Mouse (Mus musculus) liver, embryonic 14.5 days (tissue): ENCODE data around the gene Mrps7. TPM values are rescaled to one million over a fixed set of nuclear protein-coding genes. Genes with fewer than 3 reads are reported as not detected.
A peak's percentile ranks its signal among the peaks of the same experiment; 100 is the strongest.

Source experiments
- ATAC-seq: fragments of 200-750 bp; cut with Nextera tagmentation; 2 replicates; pipeline ENCODE4 v1.8.0; 2017; ENCODE audit warnings: moderate number of reproducible peaks, mild to moderate bottlenecking, moderate library complexity; ENCODE audit not compliant: insufficient read depth
- DNase-seq, 3 experiments: peaks; one replicate each; pipeline ENCODE4 v3.0.0-alpha.2; 2012 to 2013; ENCODE audit warnings: low read depth in 3 of 3, low spot score in 3 of 3
- H3K27ac ChIP-seq: fragments of 300-500 bp; sonication (generic); 2 replicates; pipeline ENCODE4 v1.5.1; 2014; ENCODE audit warnings: moderate library complexity, mild to moderate bottlenecking, control low read depth, inconsistent platforms
- H3K27me3 ChIP-seq: fragments of 300-500 bp; sonication (generic); 2 replicates; pipeline ENCODE4 v1.6.1; 2014; ENCODE audit warnings: mild to moderate bottlenecking, low read length, moderate library complexity; ENCODE audit not compliant: control insufficient read depth, insufficient read depth
- H3K36me3 ChIP-seq: fragments of 300-500 bp; sonication (generic); replicated peaks from 2 replicates; pipeline ENCODE4 v1.6.1; 2014; ENCODE audit warnings: low read depth; ENCODE audit not compliant: control insufficient read depth, insufficient read depth
- H3K4me1 ChIP-seq, 2 experiments: fragments of 200-500 bp in 1 of 2; fragments of 300-500 bp in 1 of 2; sonication (generic) in 1 of 2; replicated peaks; 2 replicates each; pipeline ENCODE4 v1.6.1; 2012 to 2014; ENCODE audit warnings: antibody characterized with exemption in 1 of 2, inconsistent platforms in 1 of 2, low read length in 1 of 2; ENCODE audit not compliant: control insufficient read depth in 2 of 2, insufficient read depth in 2 of 2
- H3K4me2 ChIP-seq: fragments of 300-500 bp; sonication (generic); 2 replicates; pipeline ENCODE4 v1.6.1; 2014; ENCODE audit warnings: low read depth, mild to moderate bottlenecking, control low read depth, moderate library complexity
- H3K4me3 ChIP-seq, 2 experiments: fragments of 200-500 bp in 1 of 2; fragments of 300-500 bp in 1 of 2; sonication (generic) in 1 of 2; 2 replicates each; pipeline ENCODE4 v1.5.1; 2012 to 2014; ENCODE audit warnings: low read depth in 2 of 2, low read length in 2 of 2, mild to moderate bottlenecking in 2 of 2, control low read depth in 1 of 2, inconsistent platforms in 1 of 2, moderate library complexity in 1 of 2; ENCODE audit not compliant: insufficient read depth in 1 of 2
- H3K9ac ChIP-seq: fragments of 300-500 bp; sonication (generic); replicated peaks from 2 replicates; pipeline ENCODE4 v1.6.1; 2014; ENCODE audit warnings: mild to moderate bottlenecking, control low read depth, moderate library complexity
- H3K9me3 ChIP-seq: fragments of 300-500 bp; sonication (generic); 2 replicates; pipeline ENCODE4 v1.6.1; 2016; ENCODE audit warnings: low read length, mixed read lengths; ENCODE audit not compliant: control insufficient read depth
- CTCF ChIP-seq: IDR thresholded peaks from 2 replicates; pipeline ENCODE4 v1.5.1; 2016; ENCODE audit warnings: antibody characterized with exemption, low read depth, control low read depth
- EP300 ChIP-seq: IDR thresholded peaks from 2 replicates; pipeline ENCODE4 v1.6.1; 2016; ENCODE audit warnings: antibody characterized with exemption, low read depth
- WGBS: fragments of 180-500 bp; shearing (Covaris S2); extraction: QIAGEN DNeasy Blood & Tissue Kit; methylation state at CpG from one replicate; pipeline ENCODE4 v1.1.7; 2014; ENCODE audit not compliant: insufficient replicate concordance; 5-methylcytosine and 5-hydroxymethylcytosine counted together
- polyA plus RNA-seq, 2 experiments: library from polyadenylated mRNA; depleted of rRNA in 1 of 2; stranded (reverse) in 1 of 2; unstranded in 1 of 2; fragments of >200 nt; fragmentation: Nextera tagmentation in 1 of 2; extraction: Ambion mirVana in 1 of 2; gene quantifications; 2 replicates each; pipeline versions ENCODE4 v1.2.1 to v1.2.3; 2012 to 2014

Mrps7 gene
- polyA plus RNA-seq, 2 experiments, result 24.1 to 52.6 TPM

DNA sequence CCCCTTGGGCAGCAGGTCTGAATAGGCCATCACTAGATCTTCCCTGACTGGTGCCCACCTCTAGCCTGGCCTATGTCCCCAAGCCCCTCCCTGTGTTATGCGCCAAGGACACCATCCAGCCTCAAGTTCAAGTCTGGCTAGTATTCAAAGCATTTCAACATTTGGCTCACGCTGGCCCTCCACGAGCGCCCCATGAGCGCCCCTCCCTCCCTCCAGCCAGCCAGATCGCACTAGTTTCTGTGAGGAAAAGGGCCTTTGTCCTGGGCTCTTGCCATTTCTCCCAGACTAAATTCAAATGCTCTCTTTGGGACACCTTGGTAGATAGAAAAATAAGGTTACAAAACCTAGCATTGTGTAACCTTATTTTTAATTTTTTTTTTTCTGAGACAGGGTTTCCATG lies 12.2 kb downstream of the Mrps7 start:
- Histone ChIP-seq H3K36me3 (no peaks in the 10 kb centered on the region), H3K27me3 (no peaks in the 10 kb centered on the region), H3K9ac (no peak overlapping the region), H3K4me3 (no peak overlapping the region), H3K4me1 (peaks cover 8 to 12% of the 10 kb centered on the region in 2 experiments), H3K9me3 (no peaks in the 10 kb centered on the region), H3K27ac (no peak overlapping the region), H3K4me2 (no peak overlapping the region)
- DNase-seq (no peak), ATAC-seq (no peak)
- TF ChIP-seq EP300, result no peak
- TF ChIP-seq CTCF, result no peak
- WGBS, result 86% methylated on average over 6 of the region's 6 CpGs

DNA sequence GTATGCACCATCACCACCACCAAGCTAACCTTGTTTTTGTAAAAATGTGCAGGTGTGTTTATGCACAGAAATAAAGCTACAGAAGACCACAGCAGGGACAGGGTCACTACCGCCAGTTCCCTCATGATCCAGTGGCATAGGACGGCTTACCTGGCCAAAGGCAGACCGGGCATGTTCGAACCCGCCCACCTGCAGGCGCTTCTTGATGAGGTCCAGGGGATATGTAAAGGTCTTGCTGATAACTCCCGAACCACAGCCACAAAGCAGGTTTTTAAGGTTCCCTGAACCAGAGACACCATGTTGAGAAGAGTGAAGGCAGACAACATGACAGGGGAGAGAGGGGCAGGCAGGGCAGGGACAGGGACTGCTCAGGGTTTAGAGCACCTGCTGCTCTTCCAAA lies 12.6 kb downstream of the Mrps7 start:
- no peak overlapping the region for H3K27ac ChIP-seq
- no peaks in the 10 kb centered on the region for H3K27me3 ChIP-seq
- no peak for DNase-seq
- no peak overlapping the region for H3K4me2 ChIP-seq
- H3K4me1 ChIP-seq, result peaks cover 8 to 12% of the 10 kb centered on the region in 2 experiments
- H3K4me3 ChIP-seq, result no peak overlapping the region
- TF ChIP-seq CTCF (no peak), EP300 (no peak)
- no peaks in the 10 kb centered on the region for H3K36me3 ChIP-seq
- WGBS, result 85% methylated on average over 7 of the region's 7 CpGs
- no peak for ATAC-seq
- H3K9ac ChIP-seq, result no peak overlapping the region
- H3K9me3 ChIP-seq, result no peaks in the 10 kb centered on the region

- no peak overlapping the region for H3K4me3 ChIP-seq
- H3K4me1 ChIP-seq, result peaks cover 8% of the 10 kb centered on the region in 2 experiments
- no peak for TF ChIP-seq CTCF
- TF ChIP-seq EP300, result no peak
- DNase-seq (no peak), ATAC-seq (no peak)
- H3K27ac ChIP-seq, result no peak overlapping the region
- H3K9me3 ChIP-seq, result no peaks in the 10 kb centered on the region
- no peak overlapping the region for H3K9ac ChIP-seq
- no peaks in the 10 kb centered on the region for H3K36me3 ChIP-seq
- WGBS, result 86% methylated on average over 6 of the region's 6 CpGs
- no peaks in the 10 kb centered on the region for H3K27me3 ChIP-seq
- H3K4me2 ChIP-seq, result no peak overlapping the region
Observed at GRCm38 (mm10) chr11:115616893-115617292, 13.2 kb downstream of the Mrps7 start.

GRCm38 (mm10) chr11:115618001-115618400 lies 14.3 kb downstream of the Mrps7 start:
- no peak overlapping the region for H3K27ac ChIP-seq
- peaks cover 6 to 7% of the 10 kb centered on the region in 2 experiments for H3K4me1 ChIP-seq
- DNase-seq (no peak), ATAC-seq (no peak)
- no peak overlapping the region for H3K4me2 ChIP-seq
- no peaks in the 10 kb centered on the region for H3K27me3 ChIP-seq
- 65% methylated on average over 2 of the region's 2 CpGs for WGBS
- H3K9me3 ChIP-seq, result no peaks in the 10 kb centered on the region
- H3K36me3 ChIP-seq, result peaks cover 4% of the 10 kb centered on the region
- TF ChIP-seq EP300 (no peak), CTCF (no peak)
- no peak overlapping the region for H3K9ac ChIP-seq
- H3K4me3 ChIP-seq, result no peak overlapping the region

DNA sequence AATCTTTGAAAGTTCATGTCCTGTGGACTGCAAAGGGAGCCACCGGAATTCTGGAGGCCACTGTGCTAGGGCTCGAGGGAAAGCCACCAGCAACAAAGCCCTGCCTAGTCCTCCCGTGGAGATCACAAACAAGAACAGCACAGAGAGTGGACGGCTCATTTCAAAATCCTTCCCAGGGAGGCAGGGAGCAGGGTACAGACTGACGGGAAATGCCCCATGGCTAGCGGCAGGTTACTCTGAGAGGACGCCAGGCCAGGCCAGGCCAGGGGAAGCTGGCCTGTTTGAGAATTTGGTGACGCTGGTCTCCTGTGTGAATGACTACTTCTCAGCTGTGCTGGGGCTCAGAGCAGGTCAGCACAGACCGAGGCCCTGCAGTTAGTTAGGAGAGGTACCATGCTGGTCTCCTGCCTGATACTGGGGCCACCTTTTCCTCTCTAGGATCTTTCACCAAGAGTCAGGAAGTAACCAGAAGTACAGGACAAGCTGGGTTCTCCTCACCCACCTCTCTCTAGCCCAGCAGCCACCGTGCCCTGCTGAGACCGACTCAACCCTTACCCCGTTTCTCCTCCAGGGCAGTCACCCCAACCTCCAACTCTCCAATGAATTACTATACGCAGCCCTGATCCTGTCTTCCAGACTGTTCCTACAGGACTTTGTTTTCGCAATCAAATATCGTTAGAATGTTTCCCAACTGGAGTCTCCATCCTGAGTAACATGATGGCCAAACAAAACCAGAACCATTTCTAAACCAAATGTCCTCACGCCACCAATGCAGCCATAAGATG lies 15.2 kb downstream of the Mrps7 start:
- Histone ChIP-seq H3K4me2 (no peak overlapping the region), H3K27me3 (no peaks in the 10 kb centered on the region), H3K4me1 (no peaks in the 10 kb centered on the region), H3K36me3 (peaks cover 4% of the 10 kb centered on the region), H3K4me3 (no peak overlapping the region), H3K27ac (no peak overlapping the region), H3K9ac (no peak overlapping the region), H3K9me3 (no peaks in the 10 kb centered on the region)
- TF ChIP-seq CTCF, result no peak
- no peak for TF ChIP-seq EP300
- ATAC-seq, result peak; percentile 9; the same call in 1 of the 2 replicates
- WGBS, result 80% methylated on average over 16 of the region's 16 CpGs
- no peak for DNase-seq
